Mouse (Mus musculus): ENCODE results near the gene Insyn1. TPM values are rescaled to one million over a fixed set of nuclear protein-coding genes. Genes with fewer than 3 reads are reported as not detected.

The Insyn1 gene
- polyA plus RNA-seq, 1 experiment from 2014 or later, result 2.1 TPM

DNA sequence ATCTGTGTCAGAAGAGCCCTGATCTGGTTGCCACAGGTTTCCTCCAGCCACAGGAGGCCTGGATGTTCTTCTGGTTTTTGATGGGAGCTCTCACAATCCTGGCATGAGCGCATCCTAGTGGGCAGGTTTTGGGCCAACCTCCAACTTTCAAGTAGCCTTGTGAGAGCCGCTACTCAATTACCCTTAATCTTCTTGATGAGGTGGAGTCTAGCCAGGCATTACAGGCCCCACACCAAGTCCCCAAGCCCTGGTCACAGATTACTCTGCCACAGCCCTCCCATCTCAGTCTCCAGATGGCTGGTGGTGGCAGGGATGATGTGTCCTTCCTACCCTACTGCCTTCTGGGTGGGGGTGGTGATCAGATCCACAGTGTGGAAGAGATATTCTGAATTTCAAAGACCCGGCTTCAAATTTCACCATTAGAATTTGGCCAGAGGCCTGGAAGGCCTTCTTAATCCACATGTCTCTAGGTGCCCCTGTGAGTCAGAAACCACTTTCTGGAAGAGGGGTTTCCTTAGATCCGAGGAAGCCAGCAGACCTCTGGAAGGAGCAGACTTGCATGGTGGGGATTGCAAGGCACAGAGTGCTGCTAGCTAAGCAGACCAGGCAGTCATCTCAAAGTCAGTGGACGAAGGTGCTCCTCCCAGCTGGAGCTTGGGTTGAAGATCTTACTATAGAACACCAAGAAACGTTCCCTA lies 29.4 kb upstream of the Insyn1 start:
- H3K4me2 ChIP-seq (ENCODE audit: low read depth, low read length), result no peak overlapping the region
- 82% methylated on average over 6 of the region's 6 CpGs for WGBS
- H3K4me1 ChIP-seq (ENCODE audit: control insufficient read depth, insufficient read depth, low read length), result peaks cover 2% of the 10 kb centered on the region; the same call in 1 of the 2 replicates
- H3K27me3 ChIP-seq (ENCODE audit: control insufficient read depth, insufficient read depth, low read length), result no peaks in the 10 kb centered on the region
- DNase-seq (ENCODE audit: low spot score) (no peak), ATAC-seq (replicated peaks; ENCODE audit: insufficient number of reproducible peaks, low FRiP score, low TSS enrichment, low read depth) (no peak)
- H3K36me3 ChIP-seq (replicated peaks; ENCODE audit: control insufficient read depth, insufficient read depth, low read depth, low read length), result no peaks in the 10 kb centered on the region
- no peaks in the 10 kb centered on the region for H3K9me3 ChIP-seq (replicated peaks; ENCODE audit: control insufficient read depth, low read length)
- no peak overlapping the region for H3K4me3 ChIP-seq (ENCODE audit: low read depth, low read length)
- no peak overlapping the region for H3K27ac ChIP-seq (replicated peaks; ENCODE audit: low read depth, low read length)
- H3K9ac ChIP-seq (replicated peaks; ENCODE audit: low read length), result no peak overlapping the region

DNA sequence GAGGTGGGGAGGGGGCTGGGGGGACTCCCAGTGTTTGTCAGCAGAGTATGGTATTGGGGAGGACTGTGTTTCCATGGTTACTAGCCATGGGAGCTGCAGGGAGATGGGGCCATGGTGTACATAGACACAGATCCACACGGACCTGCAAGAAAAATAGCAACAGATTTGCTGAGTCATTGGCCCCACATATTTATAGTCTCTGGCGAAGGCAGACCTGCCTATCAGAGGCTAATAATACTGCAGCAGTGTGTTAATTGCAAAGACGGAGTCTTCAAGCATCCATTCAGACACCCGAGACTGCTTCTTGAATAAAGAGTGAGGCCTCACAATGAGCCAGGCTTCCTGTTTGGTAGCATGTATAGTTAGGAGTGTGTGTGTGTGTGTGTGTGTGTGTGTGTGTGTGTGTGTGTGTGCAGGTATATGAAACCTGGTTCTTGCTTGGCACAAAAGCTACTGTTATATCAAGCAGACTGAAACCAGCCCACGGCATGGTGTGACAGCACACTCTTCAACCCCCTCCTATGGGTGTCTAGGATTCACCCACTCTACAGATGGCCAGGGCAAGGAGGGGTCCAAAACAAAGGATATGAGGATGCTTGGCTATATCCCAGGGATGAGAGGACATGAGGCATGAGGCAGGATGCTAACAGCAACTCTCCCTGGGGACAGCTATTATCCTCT lies 20.9 kb upstream of the Insyn1 start:
- no peak overlapping the region for H3K9ac ChIP-seq (replicated peaks; ENCODE audit: low read length)
- WGBS, result 72% methylated on average over 5 of the region's 5 CpGs
- H3K9me3 ChIP-seq (replicated peaks; ENCODE audit: control insufficient read depth, low read length), result no peaks in the 10 kb centered on the region
- no peaks in the 10 kb centered on the region for H3K4me1 ChIP-seq (ENCODE audit: control insufficient read depth, insufficient read depth, low read length)
- no peak overlapping the region for H3K27ac ChIP-seq (replicated peaks; ENCODE audit: low read depth, low read length)
- H3K4me2 ChIP-seq (ENCODE audit: low read depth, low read length), result no peak overlapping the region
- DNase-seq (ENCODE audit: low spot score), result no peak
- ATAC-seq (replicated peaks; ENCODE audit: insufficient number of reproducible peaks, low FRiP score, low TSS enrichment, low read depth), result no peak
- H3K4me3 ChIP-seq (ENCODE audit: low read depth, low read length), result no peak overlapping the region
- H3K27me3 ChIP-seq (ENCODE audit: control insufficient read depth, insufficient read depth, low read length), result no peaks in the 10 kb centered on the region
- no peaks in the 10 kb centered on the region for H3K36me3 ChIP-seq (replicated peaks; ENCODE audit: control insufficient read depth, insufficient read depth, low read depth, low read length)

DNA sequence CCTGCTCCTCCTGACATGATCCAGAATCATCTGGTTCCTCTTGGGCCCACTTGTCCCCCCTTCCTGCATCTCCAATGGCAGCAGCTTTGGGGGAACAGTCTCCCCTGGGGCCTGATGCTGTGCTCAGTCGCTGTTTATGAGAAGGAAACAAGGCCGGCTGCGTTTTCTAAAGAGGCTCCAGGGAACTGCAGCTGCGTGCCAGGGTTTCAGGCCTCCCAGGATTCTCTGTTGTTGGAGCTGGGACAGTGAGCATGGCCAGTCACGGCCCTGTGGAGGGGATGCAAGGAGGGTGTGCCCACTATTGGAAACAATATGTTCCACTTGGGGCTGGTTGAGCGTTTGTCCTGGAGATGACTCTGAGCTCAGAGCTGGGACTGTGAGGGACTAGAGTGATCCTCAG lies 17.9 kb upstream of the Insyn1 start:
- Histone ChIP-seq H3K4me3 (ENCODE audit: low read depth, low read length) (no peak overlapping the region), H3K9me3 (replicated peaks; ENCODE audit: control insufficient read depth, low read length) (no peaks in the 10 kb centered on the region), H3K9ac (replicated peaks; ENCODE audit: low read length) (no peak overlapping the region), H3K27me3 (ENCODE audit: control insufficient read depth, insufficient read depth, low read length) (no peaks in the 10 kb centered on the region), H3K36me3 (replicated peaks; ENCODE audit: control insufficient read depth, insufficient read depth, low read depth, low read length) (no peaks in the 10 kb centered on the region), H3K4me2 (ENCODE audit: low read depth, low read length) (no peak overlapping the region), H3K4me1 (ENCODE audit: control insufficient read depth, insufficient read depth, low read length) (no peaks in the 10 kb centered on the region), H3K27ac (replicated peaks; ENCODE audit: low read depth, low read length) (no peak overlapping the region)
- 49% methylated on average over 6 of the region's 6 CpGs for WGBS
- ATAC-seq (replicated peaks; ENCODE audit: insufficient number of reproducible peaks, low FRiP score, low TSS enrichment, low read depth) (no peak), DNase-seq (ENCODE audit: low spot score) (no peak)

DNA sequence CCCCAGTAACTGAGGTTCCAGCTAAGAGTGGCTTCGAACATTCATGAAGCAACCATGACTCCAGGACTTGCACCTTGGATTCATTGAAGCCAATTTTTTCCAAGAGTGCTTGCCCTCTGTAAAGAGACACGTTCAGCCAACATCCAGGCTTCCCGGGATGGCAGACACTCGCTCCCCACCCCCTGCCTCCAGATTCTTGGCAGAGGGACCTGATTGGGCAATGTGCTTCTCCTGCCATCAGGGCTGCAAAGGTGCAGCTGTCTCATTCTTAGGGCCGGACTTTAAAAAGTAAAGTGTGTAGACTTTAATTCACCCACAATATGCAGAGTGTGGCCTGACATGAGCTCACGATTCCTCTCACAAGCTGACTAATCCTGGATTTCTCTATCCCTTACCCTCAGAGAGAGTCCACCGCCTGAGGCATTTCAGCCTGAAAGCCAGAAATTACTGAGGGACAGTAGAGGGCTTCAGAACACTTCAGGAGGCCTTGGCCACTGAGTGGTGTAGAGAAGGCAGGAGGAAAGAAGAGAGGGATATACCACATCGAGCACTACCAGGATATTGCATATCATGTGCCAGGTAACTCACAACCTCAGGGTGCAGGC lies 15.1 kb upstream of the Insyn1 start:
- DNase-seq (ENCODE audit: low spot score) (no peak), ATAC-seq (replicated peaks; ENCODE audit: insufficient number of reproducible peaks, low FRiP score, low TSS enrichment, low read depth) (no peak)
- Histone ChIP-seq H3K27ac (replicated peaks; ENCODE audit: low read depth, low read length) (no peak overlapping the region), H3K36me3 (replicated peaks; ENCODE audit: control insufficient read depth, insufficient read depth, low read depth, low read length) (no peaks in the 10 kb centered on the region), H3K9ac (replicated peaks; ENCODE audit: low read length) (no peak overlapping the region), H3K9me3 (replicated peaks; ENCODE audit: control insufficient read depth, low read length) (no peaks in the 10 kb centered on the region), H3K4me1 (ENCODE audit: control insufficient read depth, insufficient read depth, low read length) (no peaks in the 10 kb centered on the region), H3K4me2 (ENCODE audit: low read depth, low read length) (no peak overlapping the region), H3K27me3 (ENCODE audit: control insufficient read depth, insufficient read depth, low read length) (no peaks in the 10 kb centered on the region), H3K4me3 (ENCODE audit: low read depth, low read length) (no peak overlapping the region)
- WGBS, result 63% methylated on average over 8 of the region's 8 CpGs

GRCm38 (mm10) chr9:58487076-58487475 lies 1.3 kb upstream of the Insyn1 start:
- peaks cover 7% of the 10 kb centered on the region for H3K4me1 ChIP-seq (ENCODE audit: control insufficient read depth, insufficient read depth, low read length)
- DNase-seq (ENCODE audit: low spot score) (no peak), ATAC-seq (replicated peaks; ENCODE audit: insufficient number of reproducible peaks, low FRiP score, low TSS enrichment, low read depth) (no peak)
- no peak overlapping the region for H3K4me3 ChIP-seq (ENCODE audit: low read depth, low read length)
- H3K4me2 ChIP-seq (ENCODE audit: low read depth, low read length), result no peak overlapping the region
- peaks cover 5% of the 10 kb centered on the region; the same call in 1 of the 2 replicates for H3K27me3 ChIP-seq (ENCODE audit: control insufficient read depth, insufficient read depth, low read length)
- no peak overlapping the region for H3K27ac ChIP-seq (replicated peaks; ENCODE audit: low read depth, low read length)
- no peak overlapping the region for H3K9ac ChIP-seq (replicated peaks; ENCODE audit: low read length)
- WGBS, result 17% methylated on average over 3 of the region's 3 CpGs
- H3K36me3 ChIP-seq (replicated peaks; ENCODE audit: control insufficient read depth, insufficient read depth, low read depth, low read length), result no peaks in the 10 kb centered on the region
- no peaks in the 10 kb centered on the region for H3K9me3 ChIP-seq (replicated peaks; ENCODE audit: control insufficient read depth, low read length)

DNA sequence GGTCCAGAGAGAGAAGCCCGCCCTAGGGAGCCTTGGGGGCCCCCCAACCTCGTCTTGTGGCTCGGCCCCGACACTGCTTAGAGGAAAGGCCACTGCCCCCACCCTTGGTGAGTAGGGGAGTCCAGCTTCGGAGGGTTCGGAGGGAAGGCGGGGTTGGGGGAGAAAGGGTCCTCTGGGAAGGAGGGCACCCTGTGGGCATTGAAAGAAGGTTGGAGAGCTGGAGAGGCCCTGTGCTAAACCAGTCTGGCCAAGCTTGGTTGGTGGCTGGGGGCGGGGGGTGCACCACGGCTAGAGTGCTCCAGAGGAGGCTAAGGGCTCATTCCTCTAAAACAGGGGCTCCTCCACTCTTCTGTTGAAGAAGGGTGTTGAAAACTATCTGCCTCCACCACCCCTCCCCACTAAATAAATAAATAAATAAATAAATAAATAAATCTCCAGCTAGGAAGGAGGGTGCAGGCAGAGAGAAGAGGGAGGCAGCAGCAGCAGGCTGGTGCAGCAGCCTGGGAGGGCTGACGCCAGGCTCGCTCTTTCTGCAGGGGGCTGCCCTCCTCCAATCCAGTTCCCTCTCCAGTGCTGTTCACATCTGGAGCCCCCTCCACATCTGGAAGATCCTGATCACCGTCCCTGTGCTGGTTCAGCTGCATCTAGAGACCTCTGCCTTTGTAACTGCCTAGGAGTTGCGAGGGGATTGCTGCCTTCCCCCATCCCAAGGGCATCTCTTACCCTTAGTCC lies 896 bp downstream of the Insyn1 start:
- Histone ChIP-seq H3K36me3 (replicated peaks; ENCODE audit: control insufficient read depth, insufficient read depth, low read depth, low read length) (no peaks in the 10 kb centered on the region), H3K27ac (replicated peaks; ENCODE audit: low read depth, low read length) (no peak overlapping the region), H3K9me3 (replicated peaks; ENCODE audit: control insufficient read depth, low read length) (no peaks in the 10 kb centered on the region), H3K9ac (replicated peaks; ENCODE audit: low read length) (peak overlapping the region; percentile 83), H3K4me1 (ENCODE audit: control insufficient read depth, insufficient read depth, low read length) (peaks cover 7% of the 10 kb centered on the region), H3K4me2 (ENCODE audit: low read depth, low read length) (peak overlapping the region; percentile 99), H3K27me3 (ENCODE audit: control insufficient read depth, insufficient read depth, low read length) (peaks cover 5% of the 10 kb centered on the region; the same call in 1 of the 2 replicates), H3K4me3 (ENCODE audit: low read depth, low read length) (peak overlapping the region; percentile 67)
- peak; percentile 37 for DNase-seq (ENCODE audit: low spot score)
- ATAC-seq (replicated peaks; ENCODE audit: insufficient number of reproducible peaks, low FRiP score, low TSS enrichment, low read depth), result peak; percentile 47
- WGBS, result 5% methylated on average over 13 of the region's 13 CpGs

GRCm38 (mm10) chr9:58489865-58490165 lies 1.4 kb downstream of the Insyn1 start:
- Histone ChIP-seq H3K4me3 (ENCODE audit: low read depth, low read length) (peak overlapping the region; percentile 67), H3K4me1 (ENCODE audit: control insufficient read depth, insufficient read depth, low read length) (peaks cover 7% of the 10 kb centered on the region)

More at GRCm38 (mm10) chr9:58489865-58490165, 1.4 kb downstream of the Insyn1 start:
- Histone ChIP-seq H3K36me3 (replicated peaks; ENCODE audit: control insufficient read depth, insufficient read depth, low read depth, low read length) (no peaks in the 10 kb centered on the region), H3K27me3 (ENCODE audit: control insufficient read depth, insufficient read depth, low read length) (peaks cover 5% of the 10 kb centered on the region; the same call in 1 of the 2 replicates), H3K9me3 (replicated peaks; ENCODE audit: control insufficient read depth, low read length) (no peaks in the 10 kb centered on the region), H3K9ac (replicated peaks; ENCODE audit: low read length) (peak overlapping the region; percentile 38), H3K27ac (replicated peaks; ENCODE audit: low read depth, low read length) (no peak overlapping the region), H3K4me2 (ENCODE audit: low read depth, low read length) (peak overlapping the region; percentile 99)
- WGBS, result 11% methylated on average over 7 of the region's 7 CpGs
- no peak for DNase-seq (ENCODE audit: low spot score)
- peak; percentile 20; the same call in 1 of the 2 replicates for ATAC-seq (replicated peaks; ENCODE audit: insufficient number of reproducible peaks, low FRiP score, low TSS enrichment, low read depth)

Measured in embryonic facial prominence, embryonic 11.5 days (tissue).